Mouse (Mus musculus): ENCODE data around the gene Msln. TPM values are rescaled to one million over a fixed set of nuclear protein-coding genes. Genes with fewer than 3 reads are reported as not detected.

The Msln gene
- polyA plus RNA-seq, 1 experiment from 2014 or later, result not detected

DNA sequence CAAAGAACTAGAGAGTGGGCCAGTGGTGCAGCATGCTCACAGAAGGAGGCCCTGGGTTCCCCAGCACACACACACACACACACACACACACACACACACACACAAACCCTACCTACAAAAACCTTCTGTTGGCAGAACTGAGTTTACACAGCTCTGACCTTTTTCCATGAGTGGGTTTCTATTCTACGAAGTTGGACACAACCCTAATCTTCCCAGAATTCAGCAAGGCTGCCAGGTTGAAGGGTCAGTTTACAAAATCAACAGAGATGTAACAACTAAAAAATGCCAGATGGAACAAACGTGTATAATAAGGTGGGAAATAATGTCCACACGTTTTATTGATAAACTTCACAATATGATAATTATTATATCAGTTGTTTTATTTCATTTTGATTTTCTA lies 3.5 kb upstream of the Msln start:
- H3K36me3 ChIP-seq (ENCODE audit: control insufficient read depth, insufficient read depth, low read length), result no peaks in the 10 kb centered on the region
- DNase-seq, result no peak
- no peaks in the 10 kb centered on the region for H3K4me1 ChIP-seq (ENCODE audit: control insufficient read depth, insufficient read depth, low read length)
- H3K27me3 ChIP-seq (ENCODE audit: control insufficient read depth, insufficient read depth, low read length), result no peaks in the 10 kb centered on the region
- H3K4me2 ChIP-seq (ENCODE audit: low read length), result no peak overlapping the region
- 82% methylated on average over 3 of the region's 3 CpGs for WGBS
- ATAC-seq (ENCODE audit: low FRiP score, low TSS enrichment), result no peak
- H3K4me3 ChIP-seq (replicated peaks; ENCODE audit: low read depth, low read length), result no peak overlapping the region
- H3K9ac ChIP-seq (replicated peaks; ENCODE audit: low read length), result no peak overlapping the region
- no peak overlapping the region for H3K27ac ChIP-seq (replicated peaks; ENCODE audit: low read depth, low read length)
- no peaks in the 10 kb centered on the region for H3K9me3 ChIP-seq (ENCODE audit: control insufficient read depth, low read length)

DNA sequence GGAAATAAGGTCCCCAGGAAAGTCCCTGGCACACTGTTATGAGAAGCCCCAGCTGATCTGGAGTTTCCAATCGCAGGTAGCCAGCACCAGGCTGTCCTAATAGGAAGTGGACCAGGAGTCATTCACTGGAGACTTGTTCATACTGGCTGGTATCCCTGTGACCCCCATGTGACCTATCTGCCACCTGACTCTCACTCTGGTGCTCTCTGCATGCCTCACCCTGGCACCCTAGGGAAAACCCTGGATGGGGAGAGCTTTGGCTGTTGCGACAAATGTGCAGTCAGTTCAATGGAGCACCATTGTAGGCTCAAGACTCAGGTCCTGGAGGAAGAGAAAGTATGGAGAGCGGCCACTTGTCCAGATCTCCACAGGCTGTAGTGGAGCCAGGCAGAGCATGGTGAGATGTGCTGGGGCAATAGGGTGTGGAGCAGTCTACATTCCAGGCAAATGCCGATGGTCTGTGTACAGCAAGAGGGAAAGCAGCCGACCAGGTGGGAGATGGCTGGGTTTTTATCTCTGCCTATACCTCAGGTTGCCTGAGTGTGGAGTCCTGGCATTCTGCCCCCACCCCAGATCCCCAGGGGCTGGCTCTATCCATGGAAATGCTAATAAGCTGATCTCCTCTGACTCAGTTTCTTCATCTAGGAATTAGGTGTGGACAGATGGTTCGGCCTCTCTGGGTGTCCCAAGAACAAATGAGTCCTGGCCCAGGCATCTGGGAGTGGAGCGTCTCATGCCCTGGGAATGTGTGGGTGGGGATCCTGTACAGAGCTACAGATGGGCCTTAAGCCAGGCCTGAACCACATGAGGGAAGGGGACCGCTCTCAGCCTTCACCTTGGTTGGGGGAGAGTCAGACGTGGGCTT lies 2.4 kb upstream of the Msln start:
- Histone ChIP-seq H3K4me3 (replicated peaks; ENCODE audit: low read depth, low read length) (no peak overlapping the region), H3K36me3 (ENCODE audit: control insufficient read depth, insufficient read depth, low read length) (no peaks in the 10 kb centered on the region), H3K27me3 (ENCODE audit: control insufficient read depth, insufficient read depth, low read length) (no peaks in the 10 kb centered on the region), H3K9me3 (ENCODE audit: control insufficient read depth, low read length) (no peaks in the 10 kb centered on the region), H3K4me1 (ENCODE audit: control insufficient read depth, insufficient read depth, low read length) (no peaks in the 10 kb centered on the region), H3K4me2 (ENCODE audit: low read length) (no peak overlapping the region), H3K27ac (replicated peaks; ENCODE audit: low read depth, low read length) (no peak overlapping the region), H3K9ac (replicated peaks; ENCODE audit: low read length) (no peak overlapping the region)
- DNase-seq (no peak), ATAC-seq (ENCODE audit: low FRiP score, low TSS enrichment) (no peak)
- 78% methylated on average over 9 of the region's 9 CpGs for WGBS

- WGBS, result 70% methylated on average over 4 of the region's 4 CpGs
- no peaks in the 10 kb centered on the region for H3K27me3 ChIP-seq (ENCODE audit: control insufficient read depth, insufficient read depth, low read length)
- no peaks in the 10 kb centered on the region for H3K9me3 ChIP-seq (ENCODE audit: control insufficient read depth, low read length)
- H3K9ac ChIP-seq (replicated peaks; ENCODE audit: low read length), result no peak overlapping the region
- H3K4me3 ChIP-seq (replicated peaks; ENCODE audit: low read depth, low read length), result no peak overlapping the region
- H3K4me2 ChIP-seq (ENCODE audit: low read length), result no peak overlapping the region
- ATAC-seq (ENCODE audit: low FRiP score, low TSS enrichment), result no peak
- no peaks in the 10 kb centered on the region for H3K36me3 ChIP-seq (ENCODE audit: control insufficient read depth, insufficient read depth, low read length)
- no peaks in the 10 kb centered on the region for H3K4me1 ChIP-seq (ENCODE audit: control insufficient read depth, insufficient read depth, low read length)
- DNase-seq, result no peak
- no peak overlapping the region for H3K27ac ChIP-seq (replicated peaks; ENCODE audit: low read depth, low read length)
These were observed 1.6 kb upstream of the Msln start for GRCm38 (mm10) chr17:25755627-25756377.

GRCm38 (mm10) chr17:25755086-25755485 lies 908 bp upstream of the Msln start:
- no peak overlapping the region for H3K9ac ChIP-seq (replicated peaks; ENCODE audit: low read length)
- 78% methylated on average over 4 of the region's 4 CpGs for WGBS
- no peak overlapping the region for H3K4me2 ChIP-seq (ENCODE audit: low read length)
- no peaks in the 10 kb centered on the region for H3K9me3 ChIP-seq (ENCODE audit: control insufficient read depth, low read length)
- H3K4me3 ChIP-seq (replicated peaks; ENCODE audit: low read depth, low read length), result no peak overlapping the region
- H3K36me3 ChIP-seq (ENCODE audit: control insufficient read depth, insufficient read depth, low read length), result no peaks in the 10 kb centered on the region
- DNase-seq (no peak), ATAC-seq (ENCODE audit: low FRiP score, low TSS enrichment) (no peak)
- no peak overlapping the region for H3K27ac ChIP-seq (replicated peaks; ENCODE audit: low read depth, low read length)
- H3K27me3 ChIP-seq (ENCODE audit: control insufficient read depth, insufficient read depth, low read length), result no peaks in the 10 kb centered on the region
- H3K4me1 ChIP-seq (ENCODE audit: control insufficient read depth, insufficient read depth, low read length), result no peaks in the 10 kb centered on the region

GRCm38 (mm10) chr17:25751446-25751845 lies 2.7 kb downstream of the Msln start:
- no peak overlapping the region for H3K9ac ChIP-seq (replicated peaks; ENCODE audit: low read length)
- H3K4me3 ChIP-seq (replicated peaks; ENCODE audit: low read depth, low read length), result no peak overlapping the region
- H3K4me2 ChIP-seq (ENCODE audit: low read length), result no peak overlapping the region
- DNase-seq (peak; percentile 51), ATAC-seq (ENCODE audit: low FRiP score, low TSS enrichment) (no peak)
- no peak overlapping the region for H3K27ac ChIP-seq (replicated peaks; ENCODE audit: low read depth, low read length)
- H3K36me3 ChIP-seq (ENCODE audit: control insufficient read depth, insufficient read depth, low read length), result no peaks in the 10 kb centered on the region
- no peaks in the 10 kb centered on the region for H3K4me1 ChIP-seq (ENCODE audit: control insufficient read depth, insufficient read depth, low read length)
- no peaks in the 10 kb centered on the region for H3K9me3 ChIP-seq (ENCODE audit: control insufficient read depth, low read length)
- WGBS, result 61% methylated on average over 5 of the region's 5 CpGs
- no peaks in the 10 kb centered on the region for H3K27me3 ChIP-seq (ENCODE audit: control insufficient read depth, insufficient read depth, low read length)

- no peaks in the 10 kb centered on the region for H3K36me3 ChIP-seq (ENCODE audit: control insufficient read depth, insufficient read depth, low read length)
- H3K27me3 ChIP-seq (ENCODE audit: control insufficient read depth, insufficient read depth, low read length), result no peaks in the 10 kb centered on the region
- no peak overlapping the region for H3K27ac ChIP-seq (replicated peaks; ENCODE audit: low read depth, low read length)
- H3K9me3 ChIP-seq (ENCODE audit: control insufficient read depth, low read length), result no peaks in the 10 kb centered on the region
- H3K4me3 ChIP-seq (replicated peaks; ENCODE audit: low read depth, low read length), result no peak overlapping the region
- no peak for ATAC-seq (ENCODE audit: low FRiP score, low TSS enrichment)
- no peaks in the 10 kb centered on the region for H3K4me1 ChIP-seq (ENCODE audit: control insufficient read depth, insufficient read depth, low read length)
- H3K9ac ChIP-seq (replicated peaks; ENCODE audit: low read length), result no peak overlapping the region
- H3K4me2 ChIP-seq (ENCODE audit: low read length), result no peak overlapping the region
- no peak for DNase-seq
- 85% methylated on average over 6 of the region's 6 CpGs for WGBS
These were observed 4.9 kb downstream of the Msln start for GRCm38 (mm10) chr17:25749314-25749713.

GRCm38 (mm10) chr17:25748238-25748637 lies 5.9 kb downstream of the Msln start:
- no peak overlapping the region for H3K27ac ChIP-seq (replicated peaks; ENCODE audit: low read depth, low read length)
- H3K9ac ChIP-seq (replicated peaks; ENCODE audit: low read length), result no peak overlapping the region
- DNase-seq (no peak), ATAC-seq (ENCODE audit: low FRiP score, low TSS enrichment) (no peak)
- no peak overlapping the region for H3K4me2 ChIP-seq (ENCODE audit: low read length)
- H3K4me1 ChIP-seq (ENCODE audit: control insufficient read depth, insufficient read depth, low read length), result no peaks in the 10 kb centered on the region
- H3K9me3 ChIP-seq (ENCODE audit: control insufficient read depth, low read length), result no peaks in the 10 kb centered on the region
- 91% methylated on average over 4 of the region's 4 CpGs for WGBS
- H3K36me3 ChIP-seq (ENCODE audit: control insufficient read depth, insufficient read depth, low read length), result no peaks in the 10 kb centered on the region
- no peaks in the 10 kb centered on the region for H3K27me3 ChIP-seq (ENCODE audit: control insufficient read depth, insufficient read depth, low read length)
- H3K4me3 ChIP-seq (replicated peaks; ENCODE audit: low read depth, low read length), result no peak overlapping the region

DNA sequence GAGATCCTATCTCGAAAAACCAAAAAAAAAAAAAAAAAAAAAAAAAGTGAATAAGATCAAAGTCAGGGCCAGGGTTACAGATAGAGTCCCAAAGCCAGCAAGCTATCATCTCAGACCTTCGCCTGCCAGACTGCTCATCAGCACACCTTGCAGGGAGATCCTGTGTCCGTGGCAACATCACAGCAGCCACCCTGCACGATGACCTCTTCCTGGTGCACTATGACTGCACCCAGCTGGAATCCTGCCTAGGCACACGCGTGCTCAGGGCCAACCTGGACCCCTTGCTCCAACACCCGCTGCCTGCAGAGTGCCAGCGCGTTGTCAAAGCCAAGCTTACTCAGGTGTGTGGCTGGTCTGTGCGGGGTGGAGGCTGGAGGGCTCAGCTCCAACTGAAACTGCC lies 9.9 kb downstream of the Msln start:
- Histone ChIP-seq H3K9me3 (ENCODE audit: control insufficient read depth, low read length) (no peaks in the 10 kb centered on the region), H3K9ac (replicated peaks; ENCODE audit: low read length) (no peak overlapping the region), H3K4me2 (ENCODE audit: low read length) (no peak overlapping the region), H3K4me3 (replicated peaks; ENCODE audit: low read depth, low read length) (no peak overlapping the region), H3K36me3 (ENCODE audit: control insufficient read depth, insufficient read depth, low read length) (no peaks in the 10 kb centered on the region), H3K27me3 (ENCODE audit: control insufficient read depth, insufficient read depth, low read length) (no peaks in the 10 kb centered on the region), H3K27ac (replicated peaks; ENCODE audit: low read depth, low read length) (no peak overlapping the region), H3K4me1 (ENCODE audit: control insufficient read depth, insufficient read depth, low read length) (no peaks in the 10 kb centered on the region)
- 78% methylated on average over 10 of the region's 10 CpGs for WGBS
- DNase-seq, result no peak
- ATAC-seq (ENCODE audit: low FRiP score, low TSS enrichment), result no peak

GRCm38 (mm10) chr17:25743831-25744230 lies 10.3 kb downstream of the Msln start:
- ATAC-seq (ENCODE audit: low FRiP score, low TSS enrichment) (no peak), DNase-seq (no peak)
- Histone ChIP-seq H3K9me3 (ENCODE audit: control insufficient read depth, low read length) (no peaks in the 10 kb centered on the region), H3K4me2 (ENCODE audit: low read length) (no peak overlapping the region), H3K4me3 (replicated peaks; ENCODE audit: low read depth, low read length) (no peak overlapping the region), H3K4me1 (ENCODE audit: control insufficient read depth, insufficient read depth, low read length) (no peaks in the 10 kb centered on the region), H3K27ac (replicated peaks; ENCODE audit: low read depth, low read length) (no peak overlapping the region), H3K36me3 (ENCODE audit: control insufficient read depth, insufficient read depth, low read length) (no peaks in the 10 kb centered on the region), H3K9ac (replicated peaks; ENCODE audit: low read length) (no peak overlapping the region), H3K27me3 (ENCODE audit: control insufficient read depth, insufficient read depth, low read length) (no peaks in the 10 kb centered on the region)
- WGBS, result 92% methylated on average over 9 of the region's 9 CpGs
